Mouse (Mus musculus): ENCODE results near the gene Slc25a14. TPM values are rescaled to one million over a fixed set of nuclear protein-coding genes. Genes with fewer than 3 reads are reported as not detected.

Slc25a14 gene
- 10 to 100 TPM; 40.7 to 47.3 TPM for total RNA-seq (2021)

DNA sequence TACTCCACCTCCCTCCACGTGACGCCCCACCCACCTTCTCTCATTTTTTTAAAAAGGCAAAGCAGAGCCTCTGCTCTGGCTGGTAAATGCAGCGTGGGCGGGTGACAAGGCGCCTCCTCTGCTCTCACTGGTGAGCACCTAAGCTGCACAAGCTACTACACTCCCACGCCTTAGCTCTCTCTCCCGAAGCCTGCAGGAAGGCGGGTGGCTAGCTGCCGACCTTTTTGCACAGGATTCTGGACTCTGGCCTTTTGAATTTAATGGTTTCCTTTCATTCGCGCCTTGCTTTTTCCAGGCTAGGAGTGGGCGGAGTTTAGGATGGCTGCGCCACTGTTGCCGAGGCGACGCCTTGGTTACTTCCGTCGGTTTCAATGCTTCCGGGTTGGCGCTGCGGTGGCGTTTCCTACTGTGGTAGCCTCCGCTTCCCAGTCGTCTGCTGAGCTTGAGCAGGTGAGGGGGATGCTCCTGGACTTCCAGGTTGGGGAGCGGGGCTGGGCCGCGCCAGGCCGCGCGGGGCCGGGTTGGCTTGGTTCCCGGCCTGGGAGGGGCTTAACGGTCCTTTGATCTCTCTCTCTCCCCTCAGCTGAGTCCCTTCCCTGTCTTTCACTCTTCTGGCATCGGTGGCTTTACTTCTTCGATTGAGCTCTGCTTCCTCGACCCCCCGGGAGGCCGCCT, at the start of gene Slc25a14:
TSS of gene Slc25a14 (plus strand) at position 35 of the 675 bp plus-strand sequence.
- DNase-seq (ENCODE audit: extremely low spot score in 1 of 2, low spot score in 2 of 2) = peak; percentile 62 to 86
- intact Hi-C loops (cut with DNase I) = no loop called here

- intact Hi-C loops (cut with DNase I) = no loop called here
- no peak for DNase-seq (ENCODE audit: extremely low spot score in 1 of 2, low spot score in 2 of 2)
Measured at GRCm38 (mm10) chrX:48583332-48583731, 39.9 kb upstream of the Slc25a14 start.

DNA sequence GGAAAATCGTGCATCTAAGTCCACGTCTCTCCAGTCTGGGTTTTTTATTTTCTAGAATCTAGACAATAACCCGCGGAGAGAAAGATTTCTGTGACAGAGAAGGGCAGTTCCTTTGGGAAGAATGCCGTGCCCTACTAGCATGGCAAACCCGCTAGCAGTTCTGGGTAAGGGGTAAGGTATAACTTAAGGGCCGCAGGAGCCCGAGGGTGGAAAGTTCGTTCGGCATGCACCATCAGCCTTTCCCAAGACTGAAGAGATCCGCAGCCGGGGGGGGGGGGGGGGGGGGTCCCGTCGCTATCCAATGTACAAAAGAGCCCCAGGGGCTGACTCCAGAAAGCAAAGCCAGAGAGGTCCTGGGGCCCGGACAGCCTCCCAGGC, 29.5 kb upstream of the Slc25a14 start:
- no peak for DNase-seq (ENCODE audit: extremely low spot score in 1 of 2, low spot score in 2 of 2)

DNA sequence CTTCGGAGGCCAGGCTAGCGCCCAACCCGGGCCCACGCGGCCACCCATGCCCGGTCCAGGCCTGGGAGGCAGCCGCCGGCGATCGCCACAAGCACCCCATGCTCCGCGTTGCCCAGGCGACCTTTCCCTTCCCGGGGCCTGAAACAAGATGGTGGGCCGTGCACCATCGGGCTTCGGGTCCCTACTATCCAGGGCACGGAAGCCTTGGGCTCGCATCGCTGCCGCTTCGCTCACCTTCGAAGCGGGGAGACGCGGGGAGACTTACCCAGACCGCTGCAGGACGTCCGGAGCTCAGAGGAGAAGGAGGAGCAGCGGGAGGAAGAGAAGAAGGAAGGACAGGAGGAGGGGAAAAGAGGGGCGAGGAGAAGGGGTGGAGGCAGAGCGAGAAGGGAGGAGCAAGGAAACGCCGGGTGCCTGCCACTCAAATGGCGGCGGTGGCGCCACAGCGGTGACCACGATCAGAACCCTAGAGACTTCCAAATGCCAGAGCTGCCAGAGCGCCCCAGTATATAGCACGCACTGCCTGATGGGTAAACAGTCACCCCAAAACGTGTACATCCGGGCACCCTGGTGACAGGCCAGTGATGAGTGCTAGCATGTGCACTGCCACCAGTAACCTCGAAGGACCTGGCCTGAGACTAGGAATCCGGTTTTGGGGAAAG, 29.0 kb upstream of the Slc25a14 start, which contains the start of gene Zfp280c:
TSS of gene Zfp280c (minus strand) at position 406 of the 662 bp plus-strand sequence.
- peak; percentile 46 to 69 for DNase-seq (ENCODE audit: extremely low spot score in 1 of 2, low spot score in 2 of 2)
- intact Hi-C loops (cut with DNase I) = no loop called here

More for the DNA sequence above, 29.5 kb upstream of the Slc25a14 start:
- intact Hi-C loops (cut with DNase I) = no loop called here

- no peak for DNase-seq (ENCODE audit: extremely low spot score in 1 of 2, low spot score in 2 of 2)
- intact Hi-C loops (cut with DNase I) = no loop called here
Measured at GRCm38 (mm10) chrX:48596053-48596452, 27.2 kb upstream of the Slc25a14 start.

GRCm38 (mm10) chrX:48596906-48597305, 26.3 kb upstream of the Slc25a14 start:
- no peak for DNase-seq (ENCODE audit: extremely low spot score in 1 of 2, low spot score in 2 of 2)
- intact Hi-C loops (cut with DNase I) = no loop called here

DNA sequence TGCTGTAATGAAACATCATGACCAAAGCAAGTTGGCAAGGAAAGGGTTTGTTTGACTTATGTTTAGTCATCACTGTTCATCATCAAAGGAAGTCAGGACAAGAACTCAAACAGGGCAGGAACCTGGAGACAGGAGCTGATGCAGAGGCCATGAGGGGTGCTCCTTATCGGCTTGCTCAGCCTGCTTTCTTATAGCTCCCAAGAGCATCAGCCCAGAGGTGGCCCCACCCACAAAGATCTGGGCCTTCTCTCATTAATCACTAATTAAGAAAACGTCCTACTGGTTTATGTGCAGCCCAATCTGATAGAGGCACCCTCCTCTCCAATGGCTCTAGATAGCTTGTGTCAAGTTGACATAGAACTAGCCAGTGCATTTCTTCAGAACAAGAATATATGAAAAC, 18.3 kb upstream of the Slc25a14 start:
- intact Hi-C loops (cut with DNase I) = no loop called here

DNA sequence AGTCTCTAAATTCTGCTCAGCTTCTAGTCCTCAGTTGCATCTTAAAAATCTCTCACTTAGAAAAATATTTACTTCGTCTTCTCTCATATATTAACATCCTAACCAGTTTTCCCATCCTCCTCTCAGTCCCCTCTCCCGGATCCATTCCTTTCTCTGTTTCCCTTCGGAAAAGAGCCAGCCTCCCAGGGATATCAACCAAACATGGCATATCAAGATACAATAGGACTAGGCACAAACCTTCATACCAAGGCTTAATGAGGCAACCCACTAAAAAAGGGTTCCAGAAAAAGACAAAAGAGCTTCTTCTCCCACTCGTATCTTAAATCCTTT, 199 bp upstream of the Slc25a14 start:
- intact Hi-C loops (cut with DNase I) = no loop called here
- no peak for DNase-seq (ENCODE audit: extremely low spot score in 1 of 2, low spot score in 2 of 2)

More for the DNA sequence above, 18.3 kb upstream of the Slc25a14 start:
- no peak for DNase-seq (ENCODE audit: extremely low spot score in 1 of 2, low spot score in 2 of 2)

- intact Hi-C loops (cut with DNase I) = no loop called here
Measured at GRCm38 (mm10) chrX:48624054-48624420, 824 bp downstream of the Slc25a14 start.

GRCm38 (mm10) chrX:48637032-48637431, 13.8 kb downstream of the Slc25a14 start:
- no peak for DNase-seq (ENCODE audit: extremely low spot score in 1 of 2, low spot score in 2 of 2)
- intact Hi-C loops (cut with DNase I) = no loop called here

More at GRCm38 (mm10) chrX:48624054-48624420, 824 bp downstream of the Slc25a14 start:
- no peak for DNase-seq (ENCODE audit: extremely low spot score in 1 of 2, low spot score in 2 of 2)

GRCm38 (mm10) chrX:48644122-48644521, 20.9 kb downstream of the Slc25a14 start:
- intact Hi-C loops (cut with DNase I) = no loop called here
- peak in 1 of 2 experiments; percentile 16 for DNase-seq (ENCODE audit: extremely low spot score in 1 of 2, low spot score in 2 of 2)

- DNase-seq (ENCODE audit: extremely low spot score in 1 of 2, low spot score in 2 of 2) = no peak
- intact Hi-C loops (cut with DNase I) = no loop called here
Measured at GRCm38 (mm10) chrX:48666807-48667206, 43.6 kb downstream of the Slc25a14 start.

- DNase-seq (ENCODE audit: extremely low spot score in 1 of 2, low spot score in 2 of 2) = no peak
- intact Hi-C loops (cut with DNase I) = no loop called here
Measured at GRCm38 (mm10) chrX:48669588-48669987, 46.4 kb downstream of the Slc25a14 start.

DNA sequence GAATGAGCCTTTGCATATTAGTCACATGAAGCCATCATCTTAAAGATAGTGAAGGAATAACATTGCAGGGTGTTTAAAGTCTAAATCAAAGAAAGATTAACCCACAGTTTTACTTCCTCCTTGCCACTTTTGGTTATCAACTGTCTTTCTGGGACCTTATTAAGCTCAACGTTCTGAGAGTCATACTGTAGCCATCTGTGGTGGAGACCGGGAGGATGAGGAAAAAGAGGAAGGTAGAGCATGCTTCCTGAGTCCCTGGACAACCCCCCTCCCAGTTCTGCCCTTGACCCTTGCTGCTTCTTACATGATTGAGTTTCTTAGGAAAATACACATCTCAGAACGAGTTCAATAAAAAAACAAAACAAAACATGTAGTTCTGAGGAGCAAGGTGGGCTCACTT, 48.5 kb downstream of the Slc25a14 start:
- intact Hi-C loops (cut with DNase I) = no loop called here
- no peak for DNase-seq (ENCODE audit: extremely low spot score in 1 of 2, low spot score in 2 of 2)

DNA sequence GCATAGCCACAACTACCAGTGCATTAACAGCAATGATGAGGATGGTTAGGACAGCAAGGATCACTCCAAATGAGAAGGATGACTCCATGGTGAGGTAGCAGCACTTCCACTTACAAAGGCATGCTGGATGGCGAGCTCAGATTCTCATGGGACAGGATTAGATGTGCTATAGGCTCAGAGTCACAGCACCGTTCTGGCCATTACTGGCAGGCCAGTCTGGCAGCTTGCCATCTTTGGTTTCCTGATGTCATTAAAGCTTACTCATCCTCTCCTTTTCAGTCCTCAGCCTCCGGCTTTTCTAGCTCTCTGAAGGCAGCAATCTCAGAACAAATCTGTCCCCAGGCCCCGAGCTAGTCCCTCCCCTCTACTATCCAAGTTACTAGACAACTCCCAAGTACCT, 51.0 kb downstream of the Slc25a14 start, which contains the start of gene Gpr119:
TSS of gene Gpr119 (minus strand) at position 308 of the 400 bp plus-strand sequence.
- peak in 1 of 2 experiments; percentile 17 for DNase-seq (ENCODE audit: extremely low spot score in 1 of 2, low spot score in 2 of 2)
- intact Hi-C loops (cut with DNase I) = no loop called here

DNA sequence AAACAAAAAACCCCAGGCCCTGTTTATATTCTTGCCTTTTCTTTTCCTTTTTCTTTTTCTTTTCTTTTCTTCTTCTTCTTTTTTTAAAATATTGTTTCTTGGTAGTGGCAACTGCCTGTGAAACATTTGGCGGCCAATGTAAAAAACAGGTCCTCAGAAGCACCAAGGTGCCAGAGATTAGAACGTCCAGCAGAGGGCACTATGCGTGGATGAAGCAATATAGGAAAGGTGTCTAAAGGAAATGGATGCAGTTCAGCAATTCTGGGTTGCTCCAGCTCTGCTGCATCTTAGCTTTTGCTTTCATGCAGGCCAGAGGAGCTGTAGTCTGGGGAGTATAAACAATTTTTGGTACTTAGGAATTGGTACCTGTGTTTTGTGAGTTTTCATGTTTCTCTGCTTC, 60.2 kb downstream of the Slc25a14 start:
- peak; percentile 10 to 43 for DNase-seq (ENCODE audit: extremely low spot score in 1 of 2, low spot score in 2 of 2)
- intact Hi-C loops (cut with DNase I) = loop anchor here (10.0 kb wide), 1 partner anchor 621 kb away; no protein-coding TSS in a partner anchor

DNA sequence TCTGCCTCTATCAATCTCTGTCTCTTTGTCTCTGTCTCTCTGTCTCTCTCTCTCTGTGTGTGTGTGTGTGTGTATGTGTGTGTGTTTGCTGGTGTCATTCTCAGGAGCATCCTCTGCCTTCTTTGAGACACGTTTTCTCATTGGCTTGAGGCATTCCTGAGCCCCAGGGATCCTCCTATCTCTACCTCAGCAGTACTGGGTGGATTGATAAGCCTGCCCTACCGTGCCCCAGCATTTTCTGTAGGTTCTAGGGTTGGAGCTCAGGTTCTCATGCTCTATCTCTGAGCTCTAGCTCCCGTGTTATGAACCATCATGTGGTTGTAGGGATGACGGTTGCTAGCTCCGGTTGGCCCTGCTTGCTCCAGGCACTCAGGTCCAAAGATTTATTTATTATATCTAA, 60.6 kb downstream of the Slc25a14 start:
- no peak for DNase-seq (ENCODE audit: extremely low spot score in 1 of 2, low spot score in 2 of 2)
- intact Hi-C loops (cut with DNase I) = loop anchor here (10.0 kb wide), 1 partner anchor 621 kb away; no protein-coding TSS in a partner anchor

DNA sequence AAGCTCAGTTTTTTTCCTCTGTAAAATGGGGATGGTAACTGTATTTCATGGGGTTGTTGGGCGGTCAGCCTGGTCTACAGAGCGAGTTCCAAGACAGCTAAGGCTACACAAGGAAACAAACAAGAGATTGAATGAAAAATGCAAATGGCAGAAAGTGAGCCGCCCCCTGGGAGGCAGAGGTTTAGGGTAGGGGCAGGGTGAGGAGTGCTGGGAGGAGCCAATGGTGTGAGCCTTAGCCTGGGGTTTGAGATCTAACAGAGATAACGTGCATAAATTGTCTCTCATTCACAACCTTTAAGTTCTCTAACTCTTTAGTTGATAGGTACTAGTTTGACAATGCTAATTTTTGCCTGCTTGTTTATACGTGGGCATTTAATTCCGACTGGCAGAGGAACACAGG, 71.2 kb downstream of the Slc25a14 start:
- intact Hi-C loops (cut with DNase I) = no loop called here
- peak in 1 of 2 experiments; percentile 18 for DNase-seq (ENCODE audit: extremely low spot score in 1 of 2, low spot score in 2 of 2)

GRCm38 (mm10) chrX:48694864-48695371, 71.7 kb downstream of the Slc25a14 start, which contains the start of gene Rbmx2:
Gene Rbmx2 (plus strand): TSS chrX:48695004.
- DNase-seq (ENCODE audit: extremely low spot score in 1 of 2, low spot score in 2 of 2) = peak; percentile 85 to 93
- intact Hi-C loops (cut with DNase I) = no loop called here

- intact Hi-C loops (cut with DNase I) = no loop called here
- no peak for DNase-seq (ENCODE audit: extremely low spot score in 1 of 2, low spot score in 2 of 2)
Measured at GRCm38 (mm10) chrX:48709701-48710100, 86.5 kb downstream of the Slc25a14 start.

All from left cerebral cortex, postnatal 10 days (tissue).